Mouse (Mus musculus) forebrain, postnatal 0 days (tissue): ENCODE measurements around the gene Camk2d. TPM values are rescaled to one million over a fixed set of nuclear protein-coding genes. Genes with fewer than 3 reads are reported as not detected.

Source experiments
- ATAC-seq: fragments of 200-750 bp; cut with Nextera tagmentation; 2 replicates; pipeline ENCODE4 v1.8.0; 2017; ENCODE audit warnings: mild to moderate bottlenecking, moderate library complexity
- DNase-seq: peaks from one replicate; pipeline ENCODE4 v3.0.0-alpha.2; 2015
- H3K27ac ChIP-seq: fragments of 300-500 bp; sonication (generic); 2 replicates; pipeline ENCODE4 v1.5.1; 2014; ENCODE audit warnings: low read depth, mild to moderate bottlenecking, antibody characterized with exemption, low read length, moderate library complexity, mixed read lengths
- H3K27me3 ChIP-seq: fragments of 300-500 bp; sonication (generic); 2 replicates; pipeline ENCODE4 v1.6.1; 2014; ENCODE audit warnings: mild to moderate bottlenecking, low read length, mixed read lengths; ENCODE audit not compliant: insufficient read depth
- H3K36me3 ChIP-seq: fragments of 300-500 bp; sonication (generic); 2 replicates; pipeline ENCODE4 v1.6.1; 2014; ENCODE audit warnings: mild to moderate bottlenecking, moderate library complexity; ENCODE audit not compliant: insufficient read depth
- H3K4me1 ChIP-seq: fragments of 300-500 bp; sonication (generic); 2 replicates; pipeline ENCODE4 v1.6.1; 2014; ENCODE audit warnings: antibody characterized with exemption; ENCODE audit not compliant: insufficient read depth
- H3K4me2 ChIP-seq: fragments of 300-500 bp; sonication (generic); 2 replicates; pipeline ENCODE4 v1.6.1; 2014; ENCODE audit warnings: low read depth, mild to moderate bottlenecking, moderate library complexity
- H3K4me3 ChIP-seq: fragments of 300-500 bp; sonication (generic); 2 replicates; pipeline ENCODE4 v1.5.1; 2014; ENCODE audit warnings: low read depth, low read length, mixed read lengths
- H3K9ac ChIP-seq: fragments of 300-500 bp; sonication (generic); 2 replicates; pipeline ENCODE4 v1.6.1; 2014; ENCODE audit warnings: mild to moderate bottlenecking
- H3K9me3 ChIP-seq: fragments of 300-500 bp; sonication (generic); 2 replicates; pipeline ENCODE4 v1.6.1; 2016; ENCODE audit warnings: low read length
- CTCF ChIP-seq: sonication (generic); IDR thresholded peaks from 2 replicates; pipeline ENCODE4 v1.5.1; 2016; ENCODE audit warnings: antibody characterized with exemption, control low read depth, low read depth
- WGBS: fragments of 180-500 bp; shearing (Covaris S2); extraction: QIAGEN DNeasy Blood & Tissue Kit; methylation state at CpG from one replicate; pipeline ENCODE4 v1.1.7; 2014; 5-methylcytosine and 5-hydroxymethylcytosine counted together
- polyA plus RNA-seq: library from polyadenylated mRNA; unstranded; fragments of >200 nt; fragmentation: Nextera tagmentation; extraction: Ambion mirVana; gene quantifications from 2 replicates; pipeline ENCODE4 v1.2.1, GENCODE M21; 2015
- total RNA-seq: library from RNA; depleted of rRNA; stranded (reverse); fragments of >200 nt; gene quantifications from 2 replicates; pipeline ENCODE4 v1.2.3, GENCODE M21; 2014

The Camk2d gene
- total and polyA plus RNA-seq, 2 experiments from 2014 or later: 52.8 to 97.7 TPM

GRCm38 (mm10) chr3:126599335-126599734 lies 3.2 kb downstream of the Camk2d start:
- Histone ChIP-seq H3K27ac (no peak overlapping the region), H3K4me3 (peak overlapping the region; percentile 85; the same call in 1 of the 2 replicates), H3K4me1 (no peaks in the 10 kb centered on the region), H3K36me3 (no peaks in the 10 kb centered on the region), H3K4me2 (peak overlapping the region; percentile 98), H3K9me3 (no peaks in the 10 kb centered on the region; the same call in 1 of the 2 replicates), H3K9ac (no peak overlapping the region), H3K27me3 (no peaks in the 10 kb centered on the region)
- no peak for TF ChIP-seq CTCF
- 78% methylated on average over 2 of the region's 2 CpGs for WGBS
- ATAC-seq (no peak), DNase-seq (no peak)

GRCm38 (mm10) chr3:126599936-126600335 lies 3.8 kb downstream of the Camk2d start:
- peak overlapping the region; percentile 2; the same call in 1 of the 2 replicates for H3K4me3 ChIP-seq
- H3K27me3 ChIP-seq: no peaks in the 10 kb centered on the region
- WGBS: 19% methylated on average over 10 of the region's 10 CpGs
- no peaks in the 10 kb centered on the region for H3K36me3 ChIP-seq
- H3K27ac ChIP-seq: no peak overlapping the region
- no peaks in the 10 kb centered on the region for H3K4me1 ChIP-seq
- peak overlapping the region; percentile 98 for H3K4me2 ChIP-seq
- H3K9ac ChIP-seq: no peak overlapping the region
- ATAC-seq (no peak), DNase-seq (peak; percentile 34)
- H3K9me3 ChIP-seq: no peaks in the 10 kb centered on the region; the same call in 1 of the 2 replicates
- TF ChIP-seq CTCF: no peak

GRCm38 (mm10) chr3:126602772-126603171 lies 6.7 kb downstream of the Camk2d start:
- peak; percentile 30 for DNase-seq
- Histone ChIP-seq H3K9ac (no peak overlapping the region), H3K4me3 (no peak overlapping the region), H3K4me2 (no peak overlapping the region), H3K4me1 (no peaks in the 10 kb centered on the region), H3K9me3 (no peaks in the 10 kb centered on the region; the same call in 1 of the 2 replicates), H3K27me3 (no peaks in the 10 kb centered on the region), H3K27ac (no peak overlapping the region), H3K36me3 (no peaks in the 10 kb centered on the region)
- ATAC-seq: peak; percentile 54; the same call in 1 of the 2 replicates
- WGBS: 45% methylated on average over 11 of the region's 11 CpGs
- no peak for TF ChIP-seq CTCF

- no peak for ATAC-seq
Observed at GRCm38 (mm10) chr3:126604656-126605434, 8.7 kb downstream of the Camk2d start.

GRCm38 (mm10) chr3:126609310-126609709 lies 13.2 kb downstream of the Camk2d start:
- no peak overlapping the region for H3K9ac ChIP-seq
- H3K4me1 ChIP-seq: no peaks in the 10 kb centered on the region
- H3K4me3 ChIP-seq: no peak overlapping the region
- DNase-seq (no peak), ATAC-seq (no peak)
- no peak overlapping the region for H3K4me2 ChIP-seq
- H3K9me3 ChIP-seq: no peaks in the 10 kb centered on the region
- WGBS: 71% methylated on average over 5 of the region's 5 CpGs
- H3K27ac ChIP-seq: no peak overlapping the region
- TF ChIP-seq CTCF: no peak
- H3K27me3 ChIP-seq: no peaks in the 10 kb centered on the region
- H3K36me3 ChIP-seq: no peaks in the 10 kb centered on the region

More at GRCm38 (mm10) chr3:126604656-126605434, 8.7 kb downstream of the Camk2d start:
- DNase-seq: no peak
- Histone ChIP-seq H3K27ac (no peak overlapping the region), H3K27me3 (no peaks in the 10 kb centered on the region), H3K4me1 (no peaks in the 10 kb centered on the region), H3K36me3 (no peaks in the 10 kb centered on the region), H3K4me2 (no peak overlapping the region), H3K4me3 (no peak overlapping the region), H3K9me3 (no peaks in the 10 kb centered on the region; the same call in 1 of the 2 replicates), H3K9ac (no peak overlapping the region)
- 79% methylated on average over 9 of the region's 9 CpGs for WGBS
- no peak for TF ChIP-seq CTCF

GRCm38 (mm10) chr3:126609795-126610451 lies 13.8 kb downstream of the Camk2d start:
- Histone ChIP-seq H3K27me3 (no peaks in the 10 kb centered on the region), H3K36me3 (no peaks in the 10 kb centered on the region), H3K9ac (no peak overlapping the region), H3K4me3 (no peak overlapping the region), H3K4me2 (no peak overlapping the region), H3K4me1 (no peaks in the 10 kb centered on the region), H3K27ac (no peak overlapping the region), H3K9me3 (no peaks in the 10 kb centered on the region)
- DNase-seq (no peak), ATAC-seq (peak; percentile 77)
- WGBS: 66% methylated on average over 14 of the region's 14 CpGs
- TF ChIP-seq CTCF: no peak

- WGBS: 31% methylated on average over 7 of the region's 7 CpGs
- Histone ChIP-seq H3K9me3 (no peaks in the 10 kb centered on the region), H3K4me2 (no peak overlapping the region), H3K36me3 (no peaks in the 10 kb centered on the region), H3K27me3 (no peaks in the 10 kb centered on the region), H3K27ac (no peak overlapping the region), H3K9ac (no peak overlapping the region), H3K4me3 (no peak overlapping the region), H3K4me1 (no peaks in the 10 kb centered on the region)
- DNase-seq: no peak
- no peak for ATAC-seq
- TF ChIP-seq CTCF: no peak
Observed at GRCm38 (mm10) chr3:126611624-126612023, 15.5 kb downstream of the Camk2d start.
